Mouse (Mus musculus) intestine, postnatal 0 days (tissue): ENCODE data around the gene Rrm2. TPM values are rescaled to one million over a fixed set of nuclear protein-coding genes. Genes with fewer than 3 reads are reported as not detected.
A peak's percentile ranks its signal among the peaks of the same experiment; 100 is the strongest.

ENCODE experiments used
- ATAC-seq: fragments of 200-750 bp; cut with Nextera tagmentation; 2 replicates; pipeline ENCODE4 v1.8.0; 2017; ENCODE audit warnings: mild to moderate bottlenecking, moderate TSS enrichment, moderate library complexity
- H3K27ac ChIP-seq: fragments of 300-500 bp; sonication (generic); 2 replicates; pipeline ENCODE4 v1.5.1; 2014; ENCODE audit warnings: mild to moderate bottlenecking, low read depth, low read length, moderate library complexity
- H3K27me3 ChIP-seq: fragments of 300-500 bp; sonication (generic); replicated peaks from 2 replicates; pipeline ENCODE4 v1.6.1; 2014; ENCODE audit warnings: low read length, mixed read lengths; ENCODE audit not compliant: control insufficient read depth, insufficient read depth
- H3K36me3 ChIP-seq: fragments of 300-500 bp; sonication (generic); 2 replicates; pipeline ENCODE4 v1.6.1; 2014; ENCODE audit warnings: mild to moderate bottlenecking, moderate library complexity; ENCODE audit not compliant: control insufficient read depth, insufficient read depth
- H3K4me1 ChIP-seq: fragments of 300-500 bp; sonication (generic); replicated peaks from 2 replicates; pipeline ENCODE4 v1.6.1; 2014; ENCODE audit warnings: antibody characterized with exemption, low read length, mixed read lengths; ENCODE audit not compliant: control insufficient read depth, insufficient read depth
- H3K4me2 ChIP-seq: fragments of 300-500 bp; sonication (generic); replicated peaks from 2 replicates; pipeline ENCODE4 v1.6.1; 2014; ENCODE audit warnings: low read depth, mild to moderate bottlenecking, moderate library complexity
- H3K4me3 ChIP-seq: fragments of 300-500 bp; sonication (generic); 2 replicates; pipeline ENCODE4 v1.5.1; 2014; ENCODE audit warnings: low read depth, low read length
- H3K9ac ChIP-seq: fragments of 300-500 bp; sonication (generic); 2 replicates; pipeline ENCODE4 v1.6.1; 2014; ENCODE audit warnings: mild to moderate bottlenecking, low read depth, low read length
- H3K9me3 ChIP-seq: fragments of 300-500 bp; sonication (generic); 2 replicates; pipeline ENCODE4 v1.6.1; 2016; ENCODE audit warnings: mixed run types; ENCODE audit not compliant: control insufficient read depth
- CTCF ChIP-seq: sonication (generic); IDR thresholded peaks from 2 replicates; pipeline ENCODE4 v1.5.1; 2016; ENCODE audit warnings: low read depth, mild to moderate bottlenecking, control low read depth, antibody characterized with exemption, moderate library complexity
- WGBS: fragments of 180-500 bp; shearing (Covaris S2); extraction: QIAGEN DNeasy Blood & Tissue Kit; methylation state at CpG from one replicate; pipeline ENCODE4 v1.1.7; 2014; 5-methylcytosine and 5-hydroxymethylcytosine counted together
- polyA plus RNA-seq: library from polyadenylated mRNA; unstranded; fragments of >200 nt; fragmentation: Nextera tagmentation; extraction: Ambion mirVana; gene quantifications from 2 replicates; pipeline ENCODE4 v1.2.1, GENCODE M21; 2015

Gene Rrm2
- 36.9 and 37.4 TPM in 2 replicates for polyA plus RNA-seq

DNA sequence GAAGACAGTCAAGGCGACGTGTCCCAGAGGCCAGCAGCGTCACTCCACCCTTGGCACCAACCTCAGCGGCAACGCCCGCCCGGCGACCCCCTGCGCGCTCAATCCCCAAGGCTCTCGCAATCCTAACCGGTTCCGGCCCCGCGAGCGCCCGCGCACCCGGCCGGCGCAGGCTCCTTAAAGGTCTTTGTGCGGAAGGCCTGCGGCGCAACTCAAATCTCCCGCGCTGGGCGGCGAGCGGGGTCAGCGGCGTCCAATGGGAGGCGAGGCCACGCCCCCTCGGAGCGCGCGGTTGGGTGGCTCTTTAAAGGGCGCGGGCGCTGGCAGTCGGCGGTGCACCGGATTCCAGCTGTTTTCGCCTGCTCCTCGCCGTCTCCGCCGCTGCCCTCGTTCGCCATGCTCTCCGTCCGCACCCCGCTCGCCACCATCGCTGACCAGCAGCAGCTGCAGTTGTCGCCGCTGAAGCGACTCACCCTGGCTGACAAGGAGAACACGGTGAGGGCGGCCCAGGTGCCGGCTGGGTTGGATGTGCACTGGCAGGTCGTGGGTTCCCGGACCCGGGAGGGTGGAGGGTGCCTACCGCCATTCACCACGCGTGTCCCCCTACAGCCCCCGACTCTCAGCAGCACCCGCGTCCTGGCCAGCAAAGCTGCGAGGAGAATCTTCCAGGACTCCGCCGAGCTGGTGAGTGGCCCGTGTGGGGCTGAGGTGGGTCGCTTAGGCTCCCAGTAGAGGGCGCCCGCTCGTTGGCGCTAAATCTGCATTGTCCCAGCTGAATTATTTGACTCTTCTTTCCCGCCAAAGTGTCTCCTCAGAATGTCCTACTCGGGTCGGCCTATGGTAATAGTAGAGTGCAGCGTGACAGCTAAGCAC lies at the start of gene Rrm2:
TSS of gene Rrm2 (plus strand) at position 288 of the 870 bp plus-strand sequence.
- peak; percentile 86 for ATAC-seq
- Histone ChIP-seq H3K9me3 (no peaks in the 10 kb centered on the region), H3K9ac (peak within 1 kb of the TSS; percentile 74), H3K27me3 (no peaks in the 10 kb centered on the region), H3K27ac (0 out of 2 replicates have a peak within 1 kb of the TSS, but pooled peaks have one; percentile 2), H3K4me2 (peak within 1 kb of the TSS; percentile 96), H3K4me3 (peak within 1 kb of the TSS; percentile 87), H3K36me3 (0 out of 2 replicates have a peak, but pooled peaks cover 3% of the 10 kb centered on the region), H3K4me1 (0 out of 2 replicates have a peak, but pooled peaks cover 5% of the 10 kb centered on the region)
- peak; percentile 91 for TF ChIP-seq CTCF
- under 1% methylated on average over 83 of the region's 83 CpGs for WGBS

DNA sequence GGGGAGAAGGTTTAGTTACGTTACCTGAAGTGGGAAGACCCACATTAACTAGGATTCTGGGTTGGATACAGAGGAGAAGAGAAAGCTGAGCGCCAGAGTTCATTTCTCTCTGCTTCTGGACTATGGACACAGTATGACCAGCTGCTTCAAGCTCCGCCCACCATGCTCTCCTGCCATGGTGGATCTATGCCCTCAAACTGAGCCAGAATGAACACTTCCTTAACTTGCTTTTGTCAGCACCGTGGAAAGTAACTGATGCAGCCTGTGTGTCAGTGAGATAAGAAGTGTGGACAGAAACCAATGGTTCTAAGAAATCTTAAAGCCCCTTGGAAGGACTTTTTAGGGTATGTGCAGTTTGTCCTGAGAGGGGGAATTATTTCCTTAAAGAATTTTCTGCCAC lies 49.0 kb upstream of the Rrm2 start:
- Histone ChIP-seq H3K4me1 (no peaks in the 10 kb centered on the region), H3K36me3 (peaks cover 68% of the 10 kb centered on the region), H3K9ac (no peak overlapping the region), H3K27me3 (no peaks in the 10 kb centered on the region), H3K4me3 (no peak overlapping the region), H3K9me3 (no peaks in the 10 kb centered on the region), H3K27ac (no peak overlapping the region), H3K4me2 (no peak overlapping the region)
- ATAC-seq, result peak; percentile 53; the same call in 1 of the 2 replicates
- TF ChIP-seq CTCF, result no peak
- WGBS, result 77% methylated on average over 4 of the region's 4 CpGs

DNA sequence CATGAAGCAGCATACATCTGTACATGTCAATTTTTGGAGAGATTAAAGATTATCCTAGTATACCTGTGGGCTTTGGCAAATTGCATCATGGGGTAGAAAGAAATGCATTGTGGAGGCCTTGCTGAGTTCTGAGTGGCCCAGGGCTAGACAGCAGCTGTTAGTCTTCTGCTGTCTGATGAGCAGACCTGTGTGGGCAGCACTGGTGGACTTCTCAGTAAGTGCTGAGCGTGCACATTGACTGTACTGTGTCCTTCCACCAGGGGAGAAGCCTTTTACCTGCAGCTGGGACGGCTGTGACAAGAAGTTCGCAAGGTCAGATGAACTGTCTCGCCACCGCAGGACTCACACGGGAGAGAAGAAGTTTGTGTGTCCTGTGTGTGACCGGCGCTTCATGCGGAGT lies 48.1 kb upstream of the Rrm2 start:
- H3K27ac ChIP-seq, result no peak overlapping the region

DNA sequence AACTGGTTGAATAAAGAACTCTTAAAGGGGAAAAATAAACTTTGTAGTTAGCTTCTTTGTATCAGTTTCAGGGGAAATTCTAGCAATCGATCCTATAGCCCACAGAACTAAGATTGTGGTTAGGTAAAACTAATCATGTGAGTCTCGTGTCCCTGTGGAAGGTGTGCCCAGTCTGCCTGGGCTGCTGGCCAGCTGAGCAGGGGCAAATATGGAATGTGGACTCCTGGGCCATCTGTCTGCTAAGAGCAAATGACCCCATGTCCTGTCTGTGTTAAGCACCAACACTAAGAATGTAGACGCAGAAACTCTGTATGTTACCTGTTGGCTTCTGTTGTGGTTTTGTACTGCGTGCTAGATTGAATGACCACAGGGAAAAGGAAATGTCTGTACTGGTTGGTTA lies 46.9 kb upstream of the Rrm2 start:
- Histone ChIP-seq H3K4me3 (no peak overlapping the region), H3K27me3 (no peaks in the 10 kb centered on the region), H3K9me3 (no peaks in the 10 kb centered on the region), H3K4me1 (no peaks in the 10 kb centered on the region), H3K4me2 (no peak overlapping the region), H3K27ac (no peak overlapping the region), H3K9ac (no peak overlapping the region), H3K36me3 (peaks cover 47% of the 10 kb centered on the region)
- 78% methylated on average over 4 of the region's 4 CpGs for WGBS
- TF ChIP-seq CTCF, result no peak
- ATAC-seq, result no peak

More for the DNA sequence above, 48.1 kb upstream of the Rrm2 start:
- no peak for ATAC-seq
- TF ChIP-seq CTCF, result no peak
- H3K27me3 ChIP-seq, result no peaks in the 10 kb centered on the region
- H3K4me3 ChIP-seq, result no peak overlapping the region
- H3K9ac ChIP-seq, result no peak overlapping the region
- H3K4me1 ChIP-seq, result no peaks in the 10 kb centered on the region
- peaks cover 59% of the 10 kb centered on the region for H3K36me3 ChIP-seq
- WGBS, result 89% methylated on average over 9 of the region's 9 CpGs
- no peak overlapping the region for H3K4me2 ChIP-seq
- H3K9me3 ChIP-seq, result no peaks in the 10 kb centered on the region

DNA sequence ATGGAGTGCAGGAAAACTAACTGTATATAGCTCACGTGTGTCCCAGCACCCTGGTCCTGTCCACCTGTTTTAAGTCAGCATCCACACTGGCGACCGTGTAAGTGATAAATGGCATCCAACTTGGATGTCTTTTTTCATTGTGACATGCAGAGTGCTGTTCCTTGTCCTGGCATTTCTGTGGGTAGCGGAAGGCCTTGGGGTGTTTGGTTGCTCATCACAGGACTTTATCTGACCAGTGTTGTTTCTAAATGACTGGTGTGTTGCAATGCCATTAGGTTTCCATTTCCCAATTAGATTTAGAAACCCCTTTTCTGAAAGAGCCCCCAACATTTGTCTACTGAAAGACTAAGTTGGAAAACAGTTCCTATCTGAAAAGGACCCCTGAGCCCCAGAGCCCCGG lies 45.9 kb upstream of the Rrm2 start:
- peaks cover 38% of the 10 kb centered on the region for H3K36me3 ChIP-seq
- H3K4me1 ChIP-seq, result no peaks in the 10 kb centered on the region
- 81% methylated on average over 5 of the region's 5 CpGs for WGBS
- no peak for ATAC-seq
- no peak overlapping the region for H3K27ac ChIP-seq
- H3K27me3 ChIP-seq, result no peaks in the 10 kb centered on the region
- H3K4me2 ChIP-seq, result no peak overlapping the region
- H3K9me3 ChIP-seq, result no peaks in the 10 kb centered on the region
- H3K4me3 ChIP-seq, result no peak overlapping the region
- TF ChIP-seq CTCF, result no peak
- no peak overlapping the region for H3K9ac ChIP-seq

DNA sequence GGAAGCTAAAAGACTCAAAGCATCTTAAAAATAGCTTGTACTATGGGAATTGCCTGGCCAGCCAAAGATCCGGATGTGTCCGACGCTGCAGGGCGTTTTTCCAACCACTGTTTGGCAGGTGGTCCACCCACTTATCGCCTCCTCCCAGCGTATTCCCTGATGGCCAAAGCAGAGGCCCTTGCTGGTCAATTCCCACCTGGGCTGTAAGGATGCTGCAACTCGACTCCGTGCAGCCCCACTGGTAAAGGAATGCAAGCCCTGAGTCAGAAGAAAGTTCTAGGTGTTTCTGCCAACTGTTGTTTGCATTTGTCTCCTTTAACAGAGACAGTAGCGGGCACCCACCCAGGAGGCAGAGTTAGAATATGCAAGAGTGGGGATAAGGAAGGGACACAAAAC lies 27.9 kb upstream of the Rrm2 start:
- H3K27me3 ChIP-seq, result no peaks in the 10 kb centered on the region; the same call in 1 of the 2 replicates
- no peaks in the 10 kb centered on the region for H3K36me3 ChIP-seq
- H3K4me1 ChIP-seq, result no peaks in the 10 kb centered on the region
- H3K4me2 ChIP-seq, result peak overlapping the region; percentile 95
- peak overlapping the region; percentile 50 for H3K4me3 ChIP-seq
- no peak for ATAC-seq
- H3K27ac ChIP-seq, result no peak overlapping the region; the same call in 1 of the 2 replicates
- WGBS, result 41% methylated on average over 9 of the region's 9 CpGs
- 0 out of 2 replicates have a peak overlapping the region, but pooled peaks have one; percentile 54 for H3K9ac ChIP-seq
- TF ChIP-seq CTCF, result no peak
- H3K9me3 ChIP-seq, result no peaks in the 10 kb centered on the region
